Mouse (Mus musculus): ENCODE measurements around the gene Tll2. TPM values are rescaled to one million over a fixed set of nuclear protein-coding genes. Genes with fewer than 3 reads are reported as not detected.

Tll2 gene
- polyA plus RNA-seq, 2 experiments, result not detected

DNA sequence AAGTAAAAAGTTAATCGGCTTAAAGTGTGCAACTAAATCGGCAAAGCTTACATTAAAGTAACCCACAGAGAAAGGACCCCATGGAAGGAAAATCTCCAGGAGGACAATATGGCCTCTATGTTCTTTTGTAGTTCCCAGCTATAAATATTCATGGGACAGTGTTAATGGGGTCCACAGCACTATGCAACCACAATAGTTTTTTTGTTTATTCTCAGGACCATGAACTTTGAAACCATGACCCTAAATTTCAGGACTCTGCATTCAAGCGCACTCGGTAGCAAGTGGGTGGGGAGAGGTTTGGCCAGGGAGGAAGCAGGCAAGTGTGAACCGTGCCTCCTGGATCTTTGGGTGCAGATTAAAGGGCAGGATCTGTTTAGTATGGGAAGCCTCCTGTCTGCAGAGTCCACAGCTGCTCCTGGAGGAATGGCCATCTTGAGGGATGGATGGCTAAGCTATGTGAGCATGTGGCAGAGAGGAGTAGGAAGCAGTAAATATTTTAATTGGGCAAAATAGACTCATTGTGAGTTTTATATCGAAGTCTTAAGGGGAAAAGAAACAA, 15.7 kb downstream of the Tll2 start:
- no peak overlapping the region for H3K27ac ChIP-seq
- WGBS (ENCODE audit: insufficient replicate concordance), result 58% methylated on average over 6 of the region's 6 CpGs
- ATAC-seq (ENCODE audit: insufficient read depth), result no peak

GRCm38 (mm10) chr19:41177331-41177730, 29.3 kb downstream of the Tll2 start:
- no peak overlapping the region for H3K4me2 ChIP-seq (ENCODE audit: low read depth)
- ATAC-seq (ENCODE audit: insufficient read depth) (no peak), DNase-seq (ENCODE audit: low read depth in 3 of 3, low spot score in 3 of 3) (no peak)
- TF ChIP-seq EP300 (IDR thresholded peaks at IDR 0.05; ENCODE audit: low read depth) (no peak), CTCF (IDR thresholded peaks at IDR 0.05; ENCODE audit: low read depth) (no peak)
- WGBS (ENCODE audit: insufficient replicate concordance), result 31% methylated on average over 6 of the region's 6 CpGs
- no peaks in the 10 kb centered on the region for H3K36me3 ChIP-seq (replicated peaks; ENCODE audit: control insufficient read depth, insufficient read depth, low read depth)
- no peaks in the 10 kb centered on the region for H3K4me1 ChIP-seq (replicated peaks; ENCODE audit: control insufficient read depth in 2 of 2, insufficient read depth in 2 of 2, low read length in 1 of 2)
- H3K9me3 ChIP-seq (ENCODE audit: control insufficient read depth, low read length), result no peaks in the 10 kb centered on the region
- H3K27ac ChIP-seq, result no peak overlapping the region
- no peak overlapping the region for H3K4me3 ChIP-seq (ENCODE audit: insufficient read depth in 1 of 2, low read depth in 2 of 2, low read length in 2 of 2)
- H3K27me3 ChIP-seq (ENCODE audit: control insufficient read depth, insufficient read depth, low read length), result no peaks in the 10 kb centered on the region
- no peak overlapping the region for H3K9ac ChIP-seq (replicated peaks)

More for the DNA sequence above, 15.7 kb downstream of the Tll2 start:
- H3K9ac ChIP-seq (replicated peaks), result no peak overlapping the region
- no peaks in the 10 kb centered on the region for H3K36me3 ChIP-seq (replicated peaks; ENCODE audit: control insufficient read depth, insufficient read depth, low read depth)
- TF ChIP-seq EP300 (IDR thresholded peaks at IDR 0.05; ENCODE audit: low read depth), result no peak
- TF ChIP-seq CTCF (IDR thresholded peaks at IDR 0.05; ENCODE audit: low read depth), result no peak
- no peaks in the 10 kb centered on the region for H3K9me3 ChIP-seq (ENCODE audit: control insufficient read depth, low read length)
- DNase-seq (ENCODE audit: low read depth in 3 of 3, low spot score in 3 of 3), result no peak
- H3K27me3 ChIP-seq (ENCODE audit: control insufficient read depth, insufficient read depth, low read length), result no peaks in the 10 kb centered on the region
- H3K4me3 ChIP-seq (ENCODE audit: insufficient read depth in 1 of 2, low read depth in 2 of 2, low read length in 2 of 2), result no peak overlapping the region
- H3K4me1 ChIP-seq (replicated peaks; ENCODE audit: control insufficient read depth in 2 of 2, insufficient read depth in 2 of 2, low read length in 1 of 2), result no peaks in the 10 kb centered on the region
- H3K4me2 ChIP-seq (ENCODE audit: low read depth), result no peak overlapping the region

GRCm38 (mm10) chr19:41176881-41177280, 29.8 kb downstream of the Tll2 start:
- no peak overlapping the region for H3K4me3 ChIP-seq (ENCODE audit: insufficient read depth in 1 of 2, low read depth in 2 of 2, low read length in 2 of 2)
- no peaks in the 10 kb centered on the region for H3K27me3 ChIP-seq (ENCODE audit: control insufficient read depth, insufficient read depth, low read length)
- H3K4me1 ChIP-seq (replicated peaks; ENCODE audit: control insufficient read depth in 2 of 2, insufficient read depth in 2 of 2, low read length in 1 of 2), result no peaks in the 10 kb centered on the region
- no peaks in the 10 kb centered on the region for H3K9me3 ChIP-seq (ENCODE audit: control insufficient read depth, low read length)
- H3K9ac ChIP-seq (replicated peaks), result no peak overlapping the region
- TF ChIP-seq CTCF (IDR thresholded peaks at IDR 0.05; ENCODE audit: low read depth) (no peak), EP300 (IDR thresholded peaks at IDR 0.05; ENCODE audit: low read depth) (no peak)
- H3K36me3 ChIP-seq (replicated peaks; ENCODE audit: control insufficient read depth, insufficient read depth, low read depth), result no peaks in the 10 kb centered on the region
- no peak overlapping the region for H3K27ac ChIP-seq
- DNase-seq (ENCODE audit: low read depth in 3 of 3, low spot score in 3 of 3) (no peak), ATAC-seq (ENCODE audit: insufficient read depth) (no peak)
- no peak overlapping the region for H3K4me2 ChIP-seq (ENCODE audit: low read depth)
- WGBS (ENCODE audit: insufficient replicate concordance), result 49% methylated on average over 2 of the region's 2 CpGs

DNA sequence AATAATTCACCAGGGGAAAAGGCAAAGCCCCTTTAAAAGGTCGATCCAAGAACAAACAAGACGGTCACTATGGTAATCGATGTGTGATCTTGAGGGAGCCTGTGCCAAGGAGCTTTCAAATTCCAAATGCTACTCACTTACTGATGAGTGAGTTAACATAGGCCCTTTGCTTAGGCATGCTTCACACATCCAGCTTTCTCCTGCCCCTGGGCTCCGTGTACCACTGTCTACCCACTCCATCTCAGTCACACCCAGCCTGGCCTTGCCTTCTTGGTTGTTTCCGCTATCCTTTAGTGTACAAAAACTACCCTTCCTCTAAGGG, 40.8 kb downstream of the Tll2 start:
- Histone ChIP-seq H3K9ac (replicated peaks) (no peak overlapping the region), H3K4me2 (ENCODE audit: low read depth) (no peak overlapping the region), H3K4me1 (replicated peaks; ENCODE audit: control insufficient read depth in 2 of 2, insufficient read depth in 2 of 2, low read length in 1 of 2) (no peaks in the 10 kb centered on the region), H3K27me3 (ENCODE audit: control insufficient read depth, insufficient read depth, low read length) (no peaks in the 10 kb centered on the region), H3K9me3 (ENCODE audit: control insufficient read depth, low read length) (no peaks in the 10 kb centered on the region), H3K27ac (no peak overlapping the region), H3K36me3 (replicated peaks; ENCODE audit: control insufficient read depth, insufficient read depth, low read depth) (no peaks in the 10 kb centered on the region), H3K4me3 (ENCODE audit: insufficient read depth in 1 of 2, low read depth in 2 of 2, low read length in 2 of 2) (no peak overlapping the region)
- ATAC-seq (ENCODE audit: insufficient read depth), result no peak
- no peak for DNase-seq (ENCODE audit: low read depth in 3 of 3, low spot score in 3 of 3)
- 66% methylated on average over 5 of the region's 5 CpGs for whole genome bisulfite sequencing (ENCODE audit: insufficient replicate concordance)
- TF ChIP-seq CTCF (IDR thresholded peaks at IDR 0.05; ENCODE audit: low read depth), result no peak
- TF ChIP-seq EP300 (IDR thresholded peaks at IDR 0.05; ENCODE audit: low read depth), result no peak

GRCm38 (mm10) chr19:41165144-41165913, 41.3 kb downstream of the Tll2 start:
- Histone ChIP-seq H3K9me3 (ENCODE audit: control insufficient read depth, low read length) (no peaks in the 10 kb centered on the region), H3K36me3 (replicated peaks; ENCODE audit: control insufficient read depth, insufficient read depth, low read depth) (no peaks in the 10 kb centered on the region), H3K27ac (no peak overlapping the region), H3K4me3 (ENCODE audit: insufficient read depth in 1 of 2, low read depth in 2 of 2, low read length in 2 of 2) (no peak overlapping the region), H3K4me1 (replicated peaks; ENCODE audit: control insufficient read depth in 2 of 2, insufficient read depth in 2 of 2, low read length in 1 of 2) (no peaks in the 10 kb centered on the region), H3K4me2 (ENCODE audit: low read depth) (no peak overlapping the region), H3K9ac (replicated peaks) (no peak overlapping the region), H3K27me3 (ENCODE audit: control insufficient read depth, insufficient read depth, low read length) (no peaks in the 10 kb centered on the region)
- ATAC-seq (ENCODE audit: insufficient read depth) (no peak), DNase-seq (ENCODE audit: low read depth in 3 of 3, low spot score in 3 of 3) (no peak)
- TF ChIP-seq CTCF (IDR thresholded peaks at IDR 0.05; ENCODE audit: low read depth) (no peak), EP300 (IDR thresholded peaks at IDR 0.05; ENCODE audit: low read depth) (no peak)
- WGBS (ENCODE audit: insufficient replicate concordance), result 65% methylated on average over 14 of the region's 14 CpGs
